Comparison of ENCODE assay signal across 19 mouse cellular contexts in the genomic region with DNA sequence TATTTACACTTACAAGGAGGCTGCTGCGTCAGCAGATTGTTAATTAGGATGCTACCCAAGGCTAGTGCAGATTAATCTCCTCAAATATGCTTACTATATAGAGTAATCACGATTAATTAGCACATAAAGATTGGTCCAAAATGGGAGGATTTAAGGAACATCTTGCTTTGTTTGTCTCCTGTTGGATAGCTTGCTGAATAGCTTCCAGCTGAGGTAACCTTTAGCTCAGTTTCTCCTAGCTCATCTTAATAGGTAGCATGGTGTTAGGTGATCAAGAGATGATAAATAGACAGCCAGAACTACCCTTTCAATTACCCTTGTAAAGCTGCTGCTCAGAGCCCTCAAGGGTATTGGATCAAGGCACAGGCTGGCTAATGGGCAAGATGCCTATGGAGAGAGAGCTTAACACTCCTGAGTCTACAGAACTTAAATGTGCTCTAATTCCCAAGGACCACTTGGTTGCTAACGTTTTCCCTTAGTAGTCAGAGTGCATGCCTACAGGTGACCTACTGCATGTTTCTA.
A peak's percentile ranks its signal among the peaks of the same experiment; 100 is the strongest.
DNase-seq lines count a peak whose midpoint lies in the region; ATAC-seq lines count a peak whose summit lies in the region.
"Had no signal": no experiment of that assay in that cellular context is flagged by ENCODE, and none has a peak within 500 bp of the region (broad histone marks: within the 10 kb centered on the region; RNA-seq: fewer than 3 reads in every experiment).

No protein-coding gene starts in this region.

- WGBS in hindbrain, embryonic 13.5 days = 71% methylated on average over 3 of the region's 3 CpGs
- WGBS in hindbrain, embryonic 10.5 days = 84% methylated on average over 3 of the region's 3 CpGs
- WGBS in midbrain, embryonic 12.5 days = 76% methylated on average over 3 of the region's 3 CpGs
- 77% methylated on average over 3 of the region's 3 CpGs for WGBS in midbrain, embryonic 14.5 days

- H3K4me1 ChIP-seq in hindbrain, embryonic 13.5 days (replicated peaks) = peaks cover 7% of the 10 kb centered on the region
- peaks cover 8% of the 10 kb centered on the region; the same call in 1 of the 2 replicates for H3K4me1 ChIP-seq in hindbrain, embryonic 10.5 days (replicated peaks)
- peaks cover 7% of the 10 kb centered on the region; the same call in 1 of the 2 replicates for H3K4me1 ChIP-seq in midbrain, embryonic 12.5 days
- 0 out of 2 replicates have a peak, but pooled peaks cover 6% of the 10 kb centered on the region for H3K4me1 ChIP-seq in midbrain, embryonic 14.5 days (ENCODE audit: control insufficient read depth, insufficient read depth, low read length)
- H3K4me1 ChIP-seq: hindbrain, embryonic 15.5 days had no signal

- no peaks in the 10 kb centered on the region for H3K27me3 ChIP-seq in hindbrain, embryonic 13.5 days
- H3K27me3 ChIP-seq in hindbrain, embryonic 10.5 days (ENCODE audit: insufficient read depth, poor library complexity, severe bottlenecking) = no peaks in the 10 kb centered on the region
- H3K27me3 ChIP-seq in midbrain, embryonic 12.5 days = no peaks in the 10 kb centered on the region
- H3K27me3 ChIP-seq in midbrain, embryonic 14.5 days (ENCODE audit: control insufficient read depth, insufficient read depth, low read length) = no peaks in the 10 kb centered on the region
- H3K27me3 ChIP-seq: embryonic facial prominence, embryonic 15.5 days; hindbrain, embryonic 15.5 days had no signal

- no peak for DNase-seq in hindbrain, embryonic 10.5 days (ENCODE audit: low spot score)
- no peak for DNase-seq in midbrain, embryonic 14.5 days
- peak; percentile 16 for DNase-seq in forelimb bud, embryonic 11.5 days (ENCODE audit: low read depth, low spot score)
- DNase-seq in thymus, postnatal 14 days = no peak
- DNase-seq: adrenal gland, adult 2 months; adrenal gland, postnatal 25 days; cerebellum, adult 2 months; cerebellum, postnatal 10 days; embryo, embryonic 11 days; gastrocnemius, postnatal 36 days; heart, adult 18-20 months; heart, postnatal 10 days had no signal

- no peak overlapping the region for H3K4me3 ChIP-seq in hindbrain, embryonic 13.5 days
- H3K4me3 ChIP-seq in hindbrain, embryonic 10.5 days = no peak overlapping the region
- H3K4me3 ChIP-seq in midbrain, embryonic 12.5 days = no peak overlapping the region
- no peak overlapping the region for H3K4me3 ChIP-seq in midbrain, embryonic 14.5 days (replicated peaks; ENCODE audit: low read depth, low read length)
- H3K4me3 ChIP-seq: embryonic facial prominence, embryonic 15.5 days; erythroblast, embryonic 14.5 days; heart, embryonic 10.5 days; hindbrain, embryonic 15.5 days had no signal

- H3K9me3 ChIP-seq in hindbrain, embryonic 13.5 days = no peaks in the 10 kb centered on the region
- H3K9me3 ChIP-seq in hindbrain, embryonic 10.5 days = no peaks in the 10 kb centered on the region
- no peaks in the 10 kb centered on the region for H3K9me3 ChIP-seq in midbrain, embryonic 12.5 days
- no peaks in the 10 kb centered on the region for H3K9me3 ChIP-seq in midbrain, embryonic 14.5 days (ENCODE audit: control insufficient read depth, low read length)
- H3K9me3 ChIP-seq: embryonic facial prominence, embryonic 15.5 days; heart, embryonic 10.5 days; hindbrain, embryonic 15.5 days had no signal

- no peak overlapping the region for H3K9ac ChIP-seq in hindbrain, embryonic 13.5 days
- H3K9ac ChIP-seq in midbrain, embryonic 12.5 days (replicated peaks) = no peak overlapping the region
- no peak overlapping the region for H3K9ac ChIP-seq in midbrain, embryonic 14.5 days (replicated peaks; ENCODE audit: low read length)
- H3K9ac ChIP-seq: embryonic facial prominence, embryonic 15.5 days; hindbrain, embryonic 15.5 days had no signal

- no peaks in the 10 kb centered on the region for H3K36me3 ChIP-seq in hindbrain, embryonic 13.5 days
- H3K36me3 ChIP-seq in hindbrain, embryonic 10.5 days = no peaks in the 10 kb centered on the region
- no peaks in the 10 kb centered on the region for H3K36me3 ChIP-seq in midbrain, embryonic 12.5 days
- H3K36me3 ChIP-seq in midbrain, embryonic 14.5 days (ENCODE audit: control insufficient read depth, insufficient read depth, low read length) = no peaks in the 10 kb centered on the region
- H3K36me3 ChIP-seq: embryonic facial prominence, embryonic 15.5 days; heart, embryonic 10.5 days; hindbrain, embryonic 15.5 days had no signal

- no peak overlapping the region for H3K27ac ChIP-seq in hindbrain, embryonic 13.5 days
- no peak overlapping the region for H3K27ac ChIP-seq in hindbrain, embryonic 10.5 days
- H3K27ac ChIP-seq in midbrain, embryonic 12.5 days (replicated peaks) = no peak overlapping the region
- no peak overlapping the region for H3K27ac ChIP-seq in midbrain, embryonic 14.5 days (replicated peaks; ENCODE audit: low read depth, low read length)
- H3K27ac ChIP-seq: embryonic facial prominence, embryonic 15.5 days; heart, embryonic 10.5 days; hindbrain, embryonic 15.5 days had no signal

- H3K4me2 ChIP-seq in hindbrain, embryonic 13.5 days = no peak overlapping the region
- H3K4me2 ChIP-seq in midbrain, embryonic 12.5 days (replicated peaks) = no peak overlapping the region
- no peak overlapping the region for H3K4me2 ChIP-seq in midbrain, embryonic 14.5 days (ENCODE audit: low read length)
- H3K4me2 ChIP-seq: embryonic facial prominence, embryonic 15.5 days; hindbrain, embryonic 15.5 days had no signal

- peak; percentile 66 for ATAC-seq in hindbrain, embryonic 13.5 days (ENCODE audit: low FRiP score)
- 0 out of 2 replicates have a peak, but pooled peaks have one; percentile 6 for ATAC-seq in midbrain, embryonic 12.5 days (ENCODE audit: low FRiP score, low read depth)
- ATAC-seq in midbrain, embryonic 14.5 days (ENCODE audit: low FRiP score, low TSS enrichment) = no peak
- ATAC-seq: inflammation-experienced regulatory T-cells, adult 6 months had no signal
